Mouse (Mus musculus) heart, postnatal 0 days (tissue): ENCODE measurements around the gene Sprr1b.

Source experiments
- CTCF ChIP-seq: IDR thresholded peaks from 2 replicates; pipeline ENCODE4 v1.5.1; 2016; ENCODE audit warnings: antibody characterized with exemption, control low read depth, low read depth
- EP300 ChIP-seq: IDR thresholded peaks from 2 replicates; pipeline ENCODE4 v1.6.1; 2016; ENCODE audit warnings: antibody characterized with exemption, low read depth

GRCm38 (mm10) chr3:92438689-92439088 lies at the start of gene Sprr1b:
- no peak for TF ChIP-seq CTCF
- no peak for TF ChIP-seq EP300
